Mouse (Mus musculus): ENCODE results near the gene Mitf.

Mitf gene

DNA sequence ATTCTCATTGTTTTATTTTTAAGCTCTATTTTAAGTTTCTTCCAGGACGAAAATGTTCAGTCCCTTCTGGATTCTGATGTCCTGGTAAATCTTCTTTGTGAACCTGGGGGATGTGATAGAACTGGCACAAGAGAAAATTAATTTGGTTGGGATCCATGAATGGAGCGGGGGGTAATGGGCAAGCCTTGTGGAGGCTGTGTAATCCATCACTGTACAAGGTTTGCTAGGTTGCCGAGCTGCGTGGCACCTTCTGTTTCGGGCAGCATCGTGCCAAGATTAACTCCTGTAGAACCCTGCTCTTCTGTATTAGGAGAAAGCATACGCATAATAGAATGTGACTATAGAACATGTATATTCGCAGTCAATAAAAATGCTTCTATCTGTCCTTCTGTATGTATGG is 76.1 kb downstream of the Mitf start:
- DNase-seq (ENCODE audit: low spot score), result no peak

DNA sequence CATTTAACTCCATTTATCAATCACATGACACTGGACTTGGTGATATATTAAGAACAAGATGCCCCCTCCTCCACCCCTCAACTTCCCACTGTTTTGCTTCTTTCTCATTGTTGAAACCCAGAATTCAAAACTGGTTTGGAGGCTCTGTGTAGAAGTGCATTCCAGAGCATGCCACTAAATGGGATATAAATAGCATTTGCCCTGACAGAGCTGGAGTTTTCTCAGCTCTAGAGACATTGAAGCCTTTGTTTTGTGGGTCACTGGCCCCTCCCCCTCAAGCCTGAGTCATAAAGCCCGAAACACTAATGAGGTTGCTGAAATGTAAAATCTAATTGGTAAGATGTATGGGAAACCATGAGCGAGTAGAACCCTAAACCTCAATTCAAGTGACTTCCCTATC is 76.6 kb downstream of the Mitf start:
- no peak for DNase-seq (ENCODE audit: low spot score)

DNA sequence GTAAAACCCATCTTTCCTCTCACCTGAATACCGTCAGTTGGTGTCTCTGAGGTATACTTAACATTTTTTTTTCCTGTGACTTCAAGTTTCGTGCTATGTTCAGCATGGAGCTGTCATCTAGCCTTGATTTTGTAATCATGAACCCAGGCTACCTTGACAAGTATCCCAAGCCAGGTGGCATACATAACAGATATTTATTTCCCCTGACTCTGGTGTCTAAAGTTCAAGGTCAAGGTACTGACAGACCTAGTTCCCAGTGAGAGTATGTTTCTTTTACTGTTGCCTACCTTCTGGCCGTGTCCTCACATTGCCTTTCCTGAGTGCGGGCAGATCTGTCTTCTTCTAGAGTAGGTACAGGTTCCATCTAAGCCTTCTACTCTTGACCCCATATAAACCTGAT is 78.1 kb downstream of the Mitf start:
- no peak for DNase-seq (ENCODE audit: low spot score)

DNA sequence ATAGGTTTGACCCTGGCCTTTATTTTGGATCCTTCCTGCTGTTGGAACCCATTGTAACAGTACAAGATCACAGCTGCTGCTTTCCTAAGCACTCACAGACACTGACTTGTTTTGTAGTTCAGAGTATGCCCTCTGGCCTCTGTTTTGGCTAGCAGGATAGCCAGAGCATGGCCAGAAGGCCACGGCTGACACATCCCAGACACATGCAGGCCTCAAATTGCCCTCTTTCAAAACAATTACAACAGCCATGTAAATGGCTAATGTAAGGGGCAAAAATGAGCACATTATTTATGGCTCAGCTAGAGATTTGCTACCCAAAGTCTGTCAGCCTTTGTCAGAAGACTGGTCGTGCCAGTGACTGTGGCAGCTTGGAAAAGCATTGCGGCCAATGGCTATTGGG is 78.8 kb downstream of the Mitf start:
- no peak for DNase-seq (ENCODE audit: low spot score)

DNA sequence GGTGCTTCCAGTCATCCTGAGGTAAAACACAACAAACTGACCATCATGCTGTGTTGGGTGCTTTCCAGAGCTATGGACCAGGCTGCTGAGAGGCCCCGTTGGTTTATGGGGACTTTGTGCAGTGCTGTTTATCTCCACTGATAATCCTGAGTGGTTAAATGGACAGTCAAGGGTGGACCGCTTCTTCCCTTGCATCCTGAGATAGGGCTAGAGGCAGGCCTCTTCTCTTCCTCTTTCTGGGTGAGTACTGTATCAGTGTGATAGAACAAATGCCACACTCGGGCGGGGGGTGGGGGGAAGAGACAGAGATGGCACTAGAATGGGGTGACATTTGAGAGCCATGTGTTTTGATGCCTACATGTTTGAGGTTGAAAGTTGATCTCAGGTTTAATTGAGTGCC is 81.0 kb downstream of the Mitf start:
- no peak for DNase-seq (ENCODE audit: low spot score)

DNA sequence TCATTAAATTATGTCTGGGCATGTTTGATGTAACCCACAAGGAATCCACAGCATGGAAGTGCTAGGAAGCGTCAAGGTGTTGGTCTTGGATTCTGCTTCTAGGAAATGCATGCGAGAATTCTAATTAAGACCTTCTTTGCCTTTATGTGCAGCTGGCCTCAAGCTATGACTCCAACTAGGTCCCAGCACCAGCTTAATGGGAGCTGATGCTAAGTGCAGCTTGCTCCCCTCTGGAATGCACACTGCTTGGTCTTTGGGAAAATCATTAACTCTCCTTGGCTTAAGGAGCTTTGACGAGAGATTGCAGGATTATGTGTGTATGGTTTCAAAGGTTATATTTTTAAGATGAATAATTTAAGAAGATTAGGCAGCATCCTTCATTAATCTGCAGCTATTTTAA is 81.7 kb downstream of the Mitf start:
- no peak for DNase-seq (ENCODE audit: low spot score)

DNA sequence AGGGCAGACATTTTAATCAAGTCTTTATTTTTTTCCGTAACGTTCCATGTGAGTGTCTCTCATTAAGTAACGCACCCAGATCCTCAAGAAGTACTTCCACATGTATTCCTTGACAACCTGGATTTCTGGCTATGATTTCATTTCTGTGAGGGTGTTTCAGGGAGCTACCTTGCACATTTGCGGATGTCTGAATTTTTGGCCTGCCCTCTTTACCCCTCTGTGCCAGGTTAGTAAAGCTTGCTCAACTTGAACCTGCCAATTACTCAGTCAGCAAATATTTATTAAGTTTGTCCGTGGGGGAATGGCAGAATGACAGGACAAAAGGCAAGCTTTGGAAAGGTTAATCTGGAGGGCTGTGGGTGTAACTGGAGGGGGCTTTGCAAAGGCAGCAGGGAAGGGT is 86.7 kb downstream of the Mitf start:
- no peak for DNase-seq (ENCODE audit: low spot score)

DNA sequence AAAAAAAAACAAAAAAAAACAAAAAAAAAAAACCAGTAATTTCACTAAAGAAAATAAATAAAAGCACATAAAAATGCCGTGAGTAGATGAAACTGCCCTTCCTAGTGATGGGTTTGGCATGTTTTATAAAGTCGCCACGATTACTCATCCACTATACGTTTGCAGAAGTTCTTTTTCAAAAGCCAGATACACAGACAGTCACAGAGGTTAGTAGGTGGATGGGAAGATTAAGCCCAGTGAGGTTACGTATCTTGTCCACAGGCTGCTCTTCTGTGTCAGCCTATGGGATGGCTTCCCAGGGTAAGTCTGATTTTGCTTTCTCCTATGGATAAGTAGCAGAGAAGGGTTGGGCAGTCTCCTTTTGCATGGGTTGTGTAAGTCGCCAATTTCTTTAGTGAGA is 90.3 kb downstream of the Mitf start:
- DNase-seq (ENCODE audit: low spot score), result no peak

DNA sequence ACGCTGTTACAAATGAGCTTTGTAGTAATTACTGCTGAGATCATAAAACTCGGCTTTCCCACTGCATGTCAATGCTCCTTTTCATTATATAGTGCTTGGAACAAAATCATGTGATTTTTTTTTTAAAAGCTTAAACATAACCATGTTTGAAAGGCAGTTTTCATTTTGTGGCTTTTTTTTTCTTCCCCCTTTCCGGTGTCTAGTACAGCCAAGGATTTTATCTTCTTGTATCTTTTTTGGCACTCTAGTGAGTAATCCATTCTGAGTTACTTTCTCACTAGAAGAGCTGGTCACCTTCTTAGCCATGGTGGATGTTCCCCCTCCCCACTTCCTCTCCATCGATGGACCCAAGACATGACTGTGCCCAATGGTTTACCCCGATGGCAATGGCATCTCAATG is 91.2 kb downstream of the Mitf start:
- DNase-seq (ENCODE audit: low spot score), result no peak

DNA sequence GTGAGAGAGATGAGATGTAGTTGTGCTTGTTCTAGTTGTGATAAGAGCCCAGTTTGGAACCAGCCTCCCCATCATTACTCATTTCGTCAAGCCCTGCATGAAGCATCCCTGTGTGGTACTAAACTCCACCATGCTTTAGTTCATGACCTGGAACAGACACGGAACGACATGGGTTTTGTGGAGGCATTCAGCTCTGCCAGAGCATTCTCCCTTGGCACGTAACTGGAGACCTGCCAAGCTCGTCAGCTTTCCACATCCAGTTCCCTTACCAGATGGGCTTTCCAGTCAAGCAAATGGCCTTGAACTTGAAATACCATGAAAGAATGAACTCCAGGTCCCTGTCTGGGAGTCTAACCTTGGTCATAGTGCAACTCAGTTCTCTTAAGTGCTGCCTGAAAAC is 94.7 kb downstream of the Mitf start:
- DNase-seq (ENCODE audit: low spot score), result no peak

DNA sequence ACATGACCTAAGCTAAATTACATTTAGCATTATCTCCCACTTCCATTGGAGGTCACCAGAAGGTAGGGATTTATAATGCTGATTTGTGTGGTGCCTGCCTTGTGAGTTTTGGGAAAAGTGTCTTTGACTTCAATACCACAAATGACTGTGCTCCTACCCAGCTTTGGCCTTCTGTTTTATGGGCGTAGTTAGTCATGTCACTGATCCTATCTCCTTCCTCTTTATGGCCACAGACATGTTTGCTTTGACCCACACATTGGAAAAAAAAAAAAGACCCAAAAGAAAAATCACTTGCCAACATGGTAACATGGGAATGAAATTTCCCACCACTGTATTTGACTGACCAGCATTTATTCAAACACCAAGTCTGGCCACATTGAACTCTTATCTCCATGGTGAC is 95.4 kb downstream of the Mitf start:
- no peak for DNase-seq (ENCODE audit: low spot score)

DNA sequence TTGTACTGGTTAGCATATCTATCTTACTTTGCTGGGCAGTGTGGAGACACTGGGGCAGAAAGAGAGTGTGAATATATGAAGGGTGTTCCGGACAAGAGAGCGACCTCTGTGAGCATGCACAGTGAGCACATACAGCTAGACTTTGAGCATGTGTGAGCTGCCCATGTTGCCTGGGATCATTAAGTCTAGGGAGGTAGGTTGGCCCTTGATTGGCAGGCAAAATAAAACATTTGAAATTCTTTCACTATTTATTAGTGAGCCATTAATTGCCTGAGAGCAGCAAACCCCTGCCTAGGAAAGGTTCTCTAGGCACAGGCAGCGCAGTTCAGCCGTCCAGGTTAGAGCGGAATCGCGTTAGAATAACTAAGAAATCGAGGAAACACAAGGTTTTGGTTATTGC is 107.9 kb downstream of the Mitf start:
- no peak for DNase-seq (ENCODE audit: low spot score)

DNA sequence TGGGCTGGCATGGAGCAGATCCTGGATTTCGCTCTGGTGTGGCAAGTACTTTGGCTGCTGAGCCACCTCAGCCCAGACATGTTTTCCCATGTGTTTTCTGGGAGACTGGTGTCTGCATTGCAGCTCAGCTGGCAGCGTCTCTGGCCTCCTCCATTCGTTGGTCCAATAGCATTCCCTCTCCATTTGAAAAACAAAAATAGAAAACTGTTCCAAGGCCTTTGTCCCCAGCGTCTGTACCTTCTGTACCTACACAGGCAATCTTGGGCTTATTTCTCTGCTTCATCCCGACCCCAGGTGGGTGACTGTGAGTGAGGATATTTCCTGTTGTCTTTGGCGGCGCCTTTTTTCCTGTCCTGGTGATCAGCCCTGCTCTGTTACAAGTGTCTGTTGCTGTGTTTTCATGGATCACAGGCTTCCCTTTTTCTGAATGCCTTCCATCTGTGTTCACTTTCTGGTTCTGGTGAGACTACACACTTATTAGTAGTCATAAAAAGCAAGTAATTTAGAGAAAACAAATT is 109.6 kb downstream of the Mitf start:
- DNase-seq (ENCODE audit: low spot score), result no peak

DNA sequence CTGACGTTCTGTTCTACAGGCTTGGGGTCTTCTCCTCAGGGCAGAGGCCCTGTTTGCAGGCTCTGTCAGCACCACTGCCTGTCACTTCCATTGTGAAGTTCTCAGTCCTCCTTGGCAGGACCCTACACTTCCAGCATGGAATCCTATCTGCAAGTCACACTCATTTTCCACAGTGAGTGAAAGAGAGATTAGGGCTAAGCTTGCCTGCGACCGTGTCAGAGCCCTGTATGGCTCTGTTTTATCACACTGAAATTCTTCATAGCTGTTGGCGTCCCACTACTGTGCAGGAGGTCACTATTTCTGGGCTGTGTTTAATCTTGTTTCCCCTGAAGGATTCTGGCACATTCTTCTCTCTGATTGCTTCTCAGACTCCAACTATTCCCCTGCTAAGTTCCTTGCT is 111.2 kb downstream of the Mitf start:
- no peak for DNase-seq (ENCODE audit: low spot score)

DNA sequence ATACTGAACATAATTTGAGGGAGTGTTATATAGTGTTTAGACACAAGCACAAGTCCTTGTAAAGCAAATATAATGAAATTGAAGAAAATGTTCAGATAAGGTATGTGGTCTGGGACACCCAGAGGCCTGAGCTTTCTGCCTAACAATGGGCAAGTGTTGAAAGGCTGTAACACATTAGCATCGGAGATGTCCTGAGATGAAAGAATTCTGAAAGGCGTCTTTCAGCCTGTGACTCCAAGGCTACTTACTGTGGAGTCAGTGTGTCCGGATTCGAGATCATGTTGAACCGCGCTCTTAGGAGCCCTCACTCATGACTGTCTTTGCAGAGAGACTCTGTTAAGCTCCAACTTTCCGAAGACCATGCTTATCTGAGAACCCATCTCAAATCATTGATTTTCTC is 111.6 kb downstream of the Mitf start:
- no peak for DNase-seq (ENCODE audit: low spot score)

DNA sequence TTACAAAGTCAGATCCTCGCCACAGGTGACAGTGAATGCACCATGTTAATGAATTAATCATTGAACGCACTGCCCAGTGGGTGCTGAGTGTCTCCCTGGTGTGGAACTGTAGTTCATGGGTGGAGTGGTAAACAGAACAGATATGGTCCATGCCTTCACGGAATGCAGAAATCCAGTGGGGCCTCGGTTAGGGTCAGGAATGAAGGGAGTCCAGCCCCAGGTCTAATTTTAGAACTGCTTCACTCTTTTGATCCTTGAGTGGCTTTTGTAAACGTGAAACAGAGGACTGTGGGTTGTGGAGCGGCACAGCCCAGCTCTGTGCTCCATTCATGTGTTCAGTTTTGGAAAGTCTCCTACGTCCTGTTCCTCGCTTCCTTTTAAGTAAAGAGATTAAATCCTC is 112.4 kb downstream of the Mitf start:
- no peak for DNase-seq (ENCODE audit: low spot score)

DNA sequence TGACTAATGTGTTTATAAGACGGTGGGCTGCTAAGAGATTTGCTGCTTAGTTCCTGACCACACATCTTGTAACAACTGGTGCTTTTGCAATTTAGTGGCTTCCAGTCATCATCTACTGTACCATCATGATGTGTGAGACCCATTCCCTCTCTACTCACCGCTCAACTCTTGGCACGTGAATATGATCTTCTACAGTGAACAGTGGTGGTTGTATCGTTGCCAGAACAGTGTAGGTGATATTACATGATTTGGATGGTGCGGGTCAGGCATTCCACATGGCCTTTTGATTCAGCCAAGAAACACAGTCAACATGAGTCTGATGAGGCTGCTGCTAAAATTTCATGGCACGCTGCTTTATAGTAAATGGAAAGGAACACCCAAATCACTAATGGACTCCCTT is 114.7 kb downstream of the Mitf start:
- no peak for DNase-seq (ENCODE audit: low spot score)

DNA sequence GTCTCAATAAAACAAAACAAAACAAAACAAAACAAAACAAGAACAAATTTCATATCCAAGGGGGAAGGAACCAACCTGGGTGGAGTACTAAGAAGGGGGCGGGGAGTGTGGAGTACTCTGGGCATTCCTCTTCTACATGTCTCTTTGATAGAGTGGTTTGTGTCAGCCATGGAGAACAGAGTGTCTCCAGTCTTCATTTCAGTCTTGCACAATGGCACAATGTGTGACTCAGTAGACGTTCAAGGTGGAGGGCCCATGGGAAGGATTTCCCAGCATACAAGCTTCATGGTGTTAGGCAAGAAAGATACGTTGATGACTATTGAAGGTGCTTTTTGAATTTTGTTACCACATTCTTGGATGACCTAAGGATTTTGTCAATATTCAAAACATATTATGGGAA is 117.4 kb downstream of the Mitf start:
- DNase-seq (ENCODE audit: low spot score), result no peak

DNA sequence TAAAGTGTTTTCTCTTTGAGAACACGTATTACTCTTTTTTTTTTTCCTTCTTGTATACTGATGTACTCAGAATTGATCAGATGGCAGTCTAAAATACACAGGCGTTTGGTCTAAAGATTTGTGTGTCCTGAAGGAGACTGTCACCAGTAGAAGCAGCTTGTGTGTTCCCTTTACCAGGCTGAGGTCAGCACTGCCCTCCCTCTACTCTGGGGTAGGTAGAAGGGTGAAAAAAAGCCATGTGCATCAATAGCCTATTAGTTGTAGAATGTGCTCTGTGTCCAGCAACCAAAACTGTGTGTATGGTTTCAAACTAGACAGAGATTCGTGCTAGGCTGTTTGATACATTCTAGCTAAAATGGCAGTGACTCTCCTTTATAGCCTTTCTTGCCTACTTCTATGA is 122.2 kb downstream of the Mitf start:
- DNase-seq (ENCODE audit: low spot score), result no peak

DNA sequence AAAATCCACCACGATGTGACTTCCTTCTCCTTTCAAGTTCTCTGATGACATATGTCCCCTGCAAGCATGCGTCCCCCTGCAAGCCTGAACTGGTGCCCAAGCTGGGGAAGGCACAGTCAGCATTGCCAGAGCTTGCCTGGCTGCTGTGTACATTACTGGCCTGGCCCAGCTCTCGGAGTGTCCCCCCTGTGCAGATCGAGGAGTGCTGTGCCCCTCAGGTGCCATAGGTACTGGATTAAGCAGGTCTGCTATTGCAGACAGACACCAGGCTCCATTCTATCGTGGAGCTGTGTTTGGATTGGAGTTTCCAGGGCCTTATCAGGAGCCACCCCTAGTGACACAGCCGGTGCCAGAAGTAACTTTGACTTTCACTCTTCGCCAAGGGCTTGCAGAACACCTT is 122.6 kb downstream of the Mitf start:
- no peak for DNase-seq (ENCODE audit: low spot score)

DNA sequence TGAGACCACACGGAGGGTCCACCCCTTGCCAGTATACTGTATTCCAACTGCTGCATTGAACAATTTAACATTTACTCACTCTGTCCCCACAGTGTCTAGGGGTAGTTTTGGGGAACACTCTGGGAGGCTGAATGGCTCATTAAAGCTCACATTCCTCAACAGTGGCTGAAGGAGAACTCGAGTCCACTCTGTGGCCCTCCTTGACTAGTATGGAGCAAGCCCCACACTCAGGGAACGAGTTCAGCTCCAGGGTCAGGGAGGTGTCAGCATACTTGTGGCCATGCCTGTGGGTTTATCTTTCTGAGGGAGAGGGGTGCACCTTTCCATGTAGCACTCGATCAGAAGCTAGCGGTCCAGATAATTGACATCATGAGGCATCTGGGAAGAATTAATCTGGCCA is 130.3 kb downstream of the Mitf start:
- no peak for DNase-seq (ENCODE audit: low spot score)

DNA sequence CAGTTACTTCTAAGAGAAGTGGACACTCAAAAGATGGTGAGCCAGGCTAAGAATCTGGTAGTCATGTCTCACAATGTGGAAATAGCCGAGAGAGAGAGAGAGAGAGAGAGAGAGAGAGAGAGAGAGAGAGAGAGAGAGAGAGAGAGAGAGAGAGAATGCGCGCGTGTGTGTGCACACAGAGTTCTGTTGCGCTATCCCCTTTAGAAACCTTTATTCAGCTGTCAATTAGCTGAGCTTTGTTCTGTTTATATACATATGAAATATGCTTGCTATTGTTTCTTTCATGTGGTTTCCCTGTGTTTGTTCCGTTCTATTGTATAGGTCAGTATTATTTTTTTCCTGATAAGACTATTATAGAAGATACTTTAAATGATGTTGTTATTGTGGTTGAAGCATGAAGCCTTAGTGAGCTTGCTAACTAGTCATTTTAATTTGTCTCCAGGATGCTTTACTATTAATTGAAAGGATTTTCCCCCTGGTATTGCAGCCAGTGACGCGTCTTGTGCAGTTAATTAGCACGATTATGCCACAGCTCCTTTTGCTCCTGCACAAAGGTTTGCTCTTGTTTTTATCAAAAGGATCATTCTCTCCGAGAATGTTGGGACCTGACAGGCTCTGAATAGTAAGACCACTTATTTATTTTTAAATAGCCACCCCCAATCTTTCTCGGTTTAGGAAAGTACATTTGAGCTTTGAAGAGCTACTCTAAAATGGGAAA is 131.2 kb downstream of the Mitf start:
- no peak for DNase-seq (ENCODE audit: low spot score)

DNA sequence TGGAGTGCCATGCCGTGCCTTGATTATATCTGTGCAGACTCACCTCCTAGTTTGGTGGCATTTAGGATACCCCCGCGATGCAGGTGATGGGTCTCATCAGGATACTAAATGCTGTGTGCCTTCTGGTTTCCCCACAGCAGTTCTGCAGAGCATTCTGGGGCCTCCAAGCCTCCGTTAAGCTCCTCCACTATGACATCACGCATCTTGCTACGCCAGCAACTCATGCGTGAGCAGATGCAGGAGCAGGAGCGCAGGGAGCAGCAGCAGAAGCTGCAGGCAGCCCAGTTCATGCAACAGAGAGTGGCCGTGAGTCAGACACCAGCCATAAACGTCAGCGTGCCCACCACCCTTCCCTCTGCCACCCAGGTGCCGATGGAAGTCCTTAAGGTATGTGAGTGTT is 134.1 kb downstream of the Mitf start:
- DNase-seq (ENCODE audit: low spot score), result no peak

DNA sequence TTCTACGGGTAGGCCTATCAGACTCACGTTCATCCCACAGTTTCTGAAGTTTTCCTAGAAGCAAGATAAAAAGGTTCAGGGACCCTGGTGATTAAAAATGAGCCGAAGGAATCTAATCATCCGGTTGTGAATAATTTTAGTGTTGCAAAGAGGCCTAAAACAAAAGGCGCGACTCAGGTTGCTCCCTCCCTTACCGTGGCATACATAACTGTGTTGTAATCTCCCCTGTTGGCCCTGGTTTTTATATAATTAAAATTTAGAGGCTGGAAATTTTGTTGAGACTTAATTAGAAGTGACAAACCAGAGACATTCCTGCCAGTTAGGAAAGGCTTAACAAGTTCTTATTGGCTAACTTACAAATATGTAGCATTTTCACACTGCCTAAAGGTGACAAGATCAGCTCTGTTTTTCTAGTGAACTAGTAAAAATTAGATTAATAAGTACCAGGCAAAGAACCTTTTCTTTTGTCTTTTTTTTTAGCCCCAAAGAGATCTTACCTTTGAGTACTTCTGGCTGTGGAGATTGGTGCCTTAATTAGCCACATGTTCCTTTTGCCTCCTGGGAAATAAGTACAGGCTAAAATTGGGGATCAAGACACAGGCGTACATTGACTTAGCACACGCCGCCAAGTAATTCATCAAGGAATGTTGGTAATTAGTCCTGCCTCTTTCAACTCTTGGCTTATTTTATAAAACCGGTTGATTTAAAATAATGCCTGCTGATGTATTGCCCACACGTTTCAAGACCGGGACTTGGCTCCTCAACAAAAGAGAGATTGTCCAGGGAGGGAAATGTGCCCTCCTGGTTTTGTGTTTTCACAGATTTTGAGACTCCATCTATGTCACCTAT is 143.4 kb downstream of the Mitf start:
- no peak for DNase-seq (ENCODE audit: low spot score)

Measured in ovary, postnatal 10 days (tissue).